29 mouse cellular contexts compared by ENCODE assay signal in the genomic region with DNA sequence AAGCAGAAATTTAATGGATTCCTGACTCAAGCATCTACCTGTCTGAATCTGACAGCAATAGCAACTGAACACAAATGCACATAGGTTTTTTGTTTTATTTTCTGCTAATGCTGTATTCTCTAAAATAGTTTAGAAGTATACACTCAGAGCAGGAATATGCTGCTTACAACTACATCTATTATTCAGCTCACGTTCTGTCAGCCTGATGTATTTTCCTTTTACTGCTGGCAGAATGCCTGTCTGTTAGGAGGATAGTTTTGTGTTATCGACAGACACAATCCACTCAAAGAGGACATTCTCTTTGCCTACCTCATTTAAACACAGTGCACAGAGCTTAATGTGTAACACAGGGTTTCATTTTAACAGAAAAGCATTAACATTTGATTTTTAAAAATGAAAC.
DNase-seq lines count a peak whose midpoint lies in the region; ATAC-seq and TF ChIP-seq lines count a peak whose summit lies in the region.
"Had no signal": no experiment of that assay in that cellular context is flagged by ENCODE, and none has a peak within 500 bp of the region (broad histone marks: within the 10 kb centered on the region; RNA-seq: fewer than 3 reads in every experiment).

No protein-coding gene starts in this region.

- H3K9ac ChIP-seq in forebrain, embryonic 14.5 days (ENCODE audit: low read length) = no peak overlapping the region
- H3K9ac ChIP-seq in hindbrain, embryonic 14.5 days = no peak overlapping the region
- H3K9ac ChIP-seq in hindbrain, embryonic 13.5 days = no peak overlapping the region
- no peak overlapping the region for H3K9ac ChIP-seq in midbrain, embryonic 14.5 days (replicated peaks; ENCODE audit: low read length)
- H3K9ac ChIP-seq in midbrain, embryonic 13.5 days (replicated peaks) = no peak overlapping the region
- H3K9ac ChIP-seq: embryonic facial prominence, embryonic 13.5 days; forebrain, embryonic 13.5 days; heart, embryonic 13.5 days; hindbrain, embryonic 15.5 days; intestine, embryonic 15.5 days had no signal

- ATAC-seq in forebrain, embryonic 14.5 days = no peak
- no peak for ATAC-seq in hindbrain, embryonic 14.5 days (ENCODE audit: low FRiP score)
- ATAC-seq in hindbrain, embryonic 13.5 days (ENCODE audit: low FRiP score) = no peak
- ATAC-seq in midbrain, embryonic 14.5 days (ENCODE audit: low FRiP score, low TSS enrichment) = no peak
- ATAC-seq in midbrain, embryonic 13.5 days = no peak
- ATAC-seq: forebrain, embryonic 13.5 days; intestine, embryonic 15.5 days; Patski had no signal

- no peak overlapping the region for H3K4me2 ChIP-seq in forebrain, embryonic 14.5 days (ENCODE audit: low read length)
- H3K4me2 ChIP-seq in hindbrain, embryonic 14.5 days (replicated peaks) = no peak overlapping the region
- no peak overlapping the region for H3K4me2 ChIP-seq in hindbrain, embryonic 13.5 days
- no peak overlapping the region for H3K4me2 ChIP-seq in midbrain, embryonic 14.5 days (ENCODE audit: low read length)
- no peak overlapping the region for H3K4me2 ChIP-seq in midbrain, embryonic 13.5 days (replicated peaks)
- H3K4me2 ChIP-seq: embryonic facial prominence, embryonic 13.5 days; forebrain, embryonic 13.5 days; heart, embryonic 13.5 days; hindbrain, embryonic 15.5 days; intestine, embryonic 15.5 days had no signal

- WGBS in forebrain, embryonic 14.5 days = 49% methylated on average over 2 of the region's 2 CpGs
- WGBS in forebrain, embryonic 10.5 days = 86% methylated on average over 2 of the region's 2 CpGs
- WGBS in hindbrain, embryonic 14.5 days = 52% methylated on average over 2 of the region's 2 CpGs
- 63% methylated on average over 2 of the region's 2 CpGs for WGBS in hindbrain, embryonic 13.5 days
- 61% methylated on average over 2 of the region's 2 CpGs for WGBS in midbrain, embryonic 14.5 days
- WGBS in midbrain, embryonic 13.5 days = 78% methylated on average over 2 of the region's 2 CpGs

- H3K9me3 ChIP-seq in forebrain, embryonic 14.5 days (replicated peaks; ENCODE audit: control insufficient read depth, low read length) = no peaks in the 10 kb centered on the region
- no peaks in the 10 kb centered on the region for H3K9me3 ChIP-seq in forebrain, embryonic 10.5 days
- no peaks in the 10 kb centered on the region for H3K9me3 ChIP-seq in hindbrain, embryonic 14.5 days (ENCODE audit: control insufficient read depth, low read length)
- no peaks in the 10 kb centered on the region for H3K9me3 ChIP-seq in hindbrain, embryonic 13.5 days
- no peaks in the 10 kb centered on the region for H3K9me3 ChIP-seq in midbrain, embryonic 14.5 days (ENCODE audit: control insufficient read depth, low read length)
- no peaks in the 10 kb centered on the region for H3K9me3 ChIP-seq in midbrain, embryonic 13.5 days
- H3K9me3 ChIP-seq: embryonic facial prominence, embryonic 13.5 days; forebrain, embryonic 13.5 days; G1E; heart, embryonic 10.5 days; heart, embryonic 13.5 days; hindbrain, embryonic 15.5 days; intestine, embryonic 15.5 days had no signal

- no peak overlapping the region for H3K4me3 ChIP-seq in forebrain, embryonic 14.5 days (ENCODE audit: low read depth, low read length)
- H3K4me3 ChIP-seq in forebrain, embryonic 10.5 days = no peak overlapping the region
- no peak overlapping the region for H3K4me3 ChIP-seq in hindbrain, embryonic 14.5 days (replicated peaks; ENCODE audit: low read length)
- no peak overlapping the region for H3K4me3 ChIP-seq in hindbrain, embryonic 13.5 days
- no peak overlapping the region for H3K4me3 ChIP-seq in midbrain, embryonic 14.5 days (replicated peaks; ENCODE audit: low read depth, low read length)
- H3K4me3 ChIP-seq in midbrain, embryonic 13.5 days (replicated peaks) = no peak overlapping the region
- H3K4me3 ChIP-seq: embryonic facial prominence, embryonic 13.5 days; forebrain, embryonic 13.5 days; heart, adult 2 months; heart, embryonic 10.5 days; heart, embryonic 13.5 days; hindbrain, embryonic 15.5 days; intestine, embryonic 15.5 days had no signal

- DNase-seq in forebrain, embryonic 14.5 days (ENCODE audit: low spot score) = peak; percentile 57
- no peak for DNase-seq in forebrain, embryonic 10.5 days (ENCODE audit: extremely low spot score, low spot score)
- peak; percentile 33 for DNase-seq in hindbrain, embryonic 14.5 days (ENCODE audit: low spot score)
- peak; percentile 58 for DNase-seq in midbrain, embryonic 14.5 days
- peak; percentile 73 for DNase-seq in brain, embryonic 14.5 days (ENCODE audit: low read depth)
- no peak for DNase-seq in heart, postnatal 4 days
- DNase-seq: adrenal gland, postnatal 10 days; adrenal gland, postnatal 36 days; B cell, adult 2 months; cerebellum, adult 11 months; cerebellum, adult 2 months; cerebellum, adult 9-11 months; cerebellum, postnatal 25 days; gastrocnemius, postnatal 10 days; gastrocnemius, postnatal 36 days; heart, adult 2 months; heart, postnatal 14 days; kidney, adult 11 months had no signal

- no peaks in the 10 kb centered on the region for H3K36me3 ChIP-seq in forebrain, embryonic 14.5 days (ENCODE audit: control insufficient read depth, insufficient read depth, low read length)
- no peaks in the 10 kb centered on the region for H3K36me3 ChIP-seq in forebrain, embryonic 10.5 days (replicated peaks)
- no peaks in the 10 kb centered on the region for H3K36me3 ChIP-seq in hindbrain, embryonic 14.5 days (replicated peaks; ENCODE audit: control insufficient read depth, insufficient read depth)
- H3K36me3 ChIP-seq in hindbrain, embryonic 13.5 days = no peaks in the 10 kb centered on the region
- H3K36me3 ChIP-seq in midbrain, embryonic 14.5 days (ENCODE audit: control insufficient read depth, insufficient read depth, low read length) = no peaks in the 10 kb centered on the region
- no peaks in the 10 kb centered on the region for H3K36me3 ChIP-seq in midbrain, embryonic 13.5 days
- H3K36me3 ChIP-seq: embryonic facial prominence, embryonic 13.5 days; G1E; heart, embryonic 10.5 days; heart, embryonic 13.5 days; hindbrain, embryonic 15.5 days; intestine, embryonic 15.5 days had no signal

- H3K4me1 ChIP-seq in forebrain, embryonic 14.5 days (ENCODE audit: control insufficient read depth, insufficient read depth, low read length) = no peaks in the 10 kb centered on the region
- H3K4me1 ChIP-seq in forebrain, embryonic 10.5 days = no peaks in the 10 kb centered on the region
- no peaks in the 10 kb centered on the region for H3K4me1 ChIP-seq in hindbrain, embryonic 14.5 days (replicated peaks; ENCODE audit: control insufficient read depth, insufficient read depth, low read length)
- no peaks in the 10 kb centered on the region for H3K4me1 ChIP-seq in hindbrain, embryonic 13.5 days (replicated peaks)
- H3K4me1 ChIP-seq in midbrain, embryonic 14.5 days (ENCODE audit: control insufficient read depth, insufficient read depth, low read length) = no peaks in the 10 kb centered on the region
- no peaks in the 10 kb centered on the region for H3K4me1 ChIP-seq in midbrain, embryonic 13.5 days (replicated peaks)
- H3K4me1 ChIP-seq: embryonic facial prominence, embryonic 13.5 days; forebrain, embryonic 13.5 days; heart, embryonic 10.5 days; heart, embryonic 13.5 days; hindbrain, embryonic 15.5 days; intestine, embryonic 15.5 days had no signal

- no peak for TF ChIP-seq POLR2A in brain, embryonic 14.5 days (IDR thresholded peaks at IDR 0.05; ENCODE audit: borderline replicate concordance, extremely low read depth, insufficient read depth, insufficient read length, poor library complexity, severe bottlenecking)

- H3K27ac ChIP-seq in forebrain, embryonic 14.5 days (ENCODE audit: low read depth, low read length) = no peak overlapping the region
- no peak overlapping the region for H3K27ac ChIP-seq in forebrain, embryonic 10.5 days
- H3K27ac ChIP-seq in hindbrain, embryonic 14.5 days = no peak overlapping the region
- no peak overlapping the region for H3K27ac ChIP-seq in hindbrain, embryonic 13.5 days
- no peak overlapping the region for H3K27ac ChIP-seq in midbrain, embryonic 14.5 days (replicated peaks; ENCODE audit: low read depth, low read length)
- no peak overlapping the region for H3K27ac ChIP-seq in midbrain, embryonic 13.5 days
- H3K27ac ChIP-seq: embryonic facial prominence, embryonic 13.5 days; forebrain, embryonic 13.5 days; heart, adult 2 months; heart, embryonic 10.5 days; heart, embryonic 13.5 days; hindbrain, embryonic 15.5 days; intestine, embryonic 15.5 days had no signal

- no peaks in the 10 kb centered on the region for H3K27me3 ChIP-seq in forebrain, embryonic 14.5 days (replicated peaks; ENCODE audit: control insufficient read depth, insufficient read depth, low read length)
- H3K27me3 ChIP-seq in forebrain, embryonic 10.5 days (ENCODE audit: poor library complexity, severe bottlenecking) = no peaks in the 10 kb centered on the region
- no peaks in the 10 kb centered on the region for H3K27me3 ChIP-seq in hindbrain, embryonic 14.5 days (ENCODE audit: control insufficient read depth, insufficient read depth, low read length)
- H3K27me3 ChIP-seq in hindbrain, embryonic 13.5 days = no peaks in the 10 kb centered on the region
- H3K27me3 ChIP-seq in midbrain, embryonic 14.5 days (ENCODE audit: control insufficient read depth, insufficient read depth, low read length) = no peaks in the 10 kb centered on the region
- no peaks in the 10 kb centered on the region for H3K27me3 ChIP-seq in midbrain, embryonic 13.5 days
- H3K27me3 ChIP-seq: CH12.LX; embryonic facial prominence, embryonic 13.5 days; forebrain, embryonic 13.5 days; heart, embryonic 13.5 days; hindbrain, embryonic 15.5 days; intestine, embryonic 15.5 days; Patski had no signal

- TF ChIP-seq CTCF in brain, embryonic 14.5 days (IDR thresholded peaks at IDR 0.05; ENCODE audit: borderline replicate concordance, extremely low read depth, insufficient read depth, insufficient read length) = no peak

Comparison
In these comparisons a context has a peak if more than half of its experiments do, and no peak if none do; other contexts are left out.
1. DNase-seq: peak in forebrain, embryonic 14.5 days (single experiment), hindbrain, embryonic 14.5 days (single experiment), midbrain, embryonic 14.5 days (single experiment) and brain, embryonic 14.5 days (single experiment); none in forebrain, embryonic 10.5 days (single experiment) and heart, postnatal 4 days (single experiment).